Mouse (Mus musculus): ENCODE measurements at regions not wholly inside any gene's neighbourhood (a gene's known extent, or its start where the extent isn't known, plus 50 kb on each side); places are given as distances from the start of the nearest gene placed in this dataset.

- TF ChIP-seq CTCF (IDR thresholded peaks at IDR 0.05; ENCODE audit: control insufficient read depth, insufficient read depth, insufficient replicate concordance, low read depth, low read length) (no peak), POLR2A (IDR thresholded peaks at IDR 0.05; ENCODE audit: control insufficient read depth, low read depth, low read length) (no peak)
Measured at GRCm38 (mm10) chr14:47795062-47795461, 146.8 kb downstream of the Ktn1 start.
